Mouse (Mus musculus): Measurements from ENCODE around the gene Cep135.

Cep135 gene

DNA sequence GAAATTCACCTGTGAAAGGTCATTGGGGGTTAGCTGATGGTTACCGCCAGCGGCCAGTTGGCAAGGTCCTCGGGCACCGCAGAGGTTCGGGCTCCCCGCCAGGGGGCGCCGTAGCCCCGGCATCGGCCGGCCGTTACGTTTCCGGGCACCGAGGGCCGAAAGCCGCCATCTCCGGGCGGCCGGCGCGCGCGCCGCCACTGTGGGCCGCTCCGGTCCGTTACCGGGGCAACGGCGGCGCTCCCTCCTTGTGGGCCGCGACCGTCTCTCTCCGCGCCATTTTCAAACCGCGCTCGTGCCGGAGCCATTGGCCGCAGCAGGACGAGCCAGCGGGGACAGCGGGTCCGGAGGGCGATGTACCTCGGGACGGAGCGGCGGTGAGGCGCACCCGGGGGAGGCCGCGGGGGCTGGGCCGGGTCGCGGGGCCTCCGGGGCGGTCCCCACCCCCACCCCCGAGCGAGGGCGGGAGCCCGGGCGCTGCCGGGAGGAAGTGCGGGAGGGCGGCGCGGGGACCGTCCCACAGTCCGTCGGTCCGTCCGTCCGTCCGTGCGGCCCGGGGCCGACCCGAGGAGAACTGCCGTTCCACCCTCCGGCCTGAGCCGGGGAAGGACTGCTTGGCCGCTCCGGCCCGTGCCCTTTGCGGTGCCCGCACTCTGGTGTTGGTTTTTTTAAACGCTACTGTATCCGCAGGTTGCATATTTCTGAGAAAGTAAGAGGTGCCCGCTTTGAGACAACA lies at the start of gene Cep135:
Cep135 (plus strand) TSS at position 148 of the 733 bp plus-strand sequence.
- in situ Hi-C loops (cut with MboI; ENCODE audit: low pct_unique_long_range_greater_than_20kb in 1 of 2, low sequenced_read_pairs in 2 of 2, unreplicated experiment in 1 of 2): loop anchor here in 1 of 2 experiments (25.0 kb wide), 1 partner anchor 249 kb away; no protein-coding TSS in a partner anchor

DNA sequence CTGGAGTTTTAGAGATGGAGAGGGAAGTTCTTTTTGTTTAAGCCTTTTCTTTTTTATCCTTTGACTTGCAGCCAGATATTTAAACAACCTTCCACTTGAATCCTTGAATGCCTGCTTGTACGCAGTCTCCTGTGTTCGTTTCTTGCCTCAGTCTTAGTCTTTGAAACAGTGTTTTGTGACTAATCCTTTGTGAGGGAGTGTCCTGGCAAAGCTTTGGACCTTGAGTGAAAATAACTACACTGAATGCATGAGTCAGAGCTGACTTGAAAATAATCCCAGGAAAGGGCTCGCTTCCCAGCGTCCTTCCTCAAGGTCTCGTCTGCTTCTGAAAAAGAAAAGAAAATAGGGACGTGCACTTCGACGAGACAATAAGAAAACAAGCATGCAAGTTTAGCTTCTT lies 48.3 kb upstream of the Cep135 start:
- in situ Hi-C loops (cut with MboI; ENCODE audit: low pct_unique_long_range_greater_than_20kb in 1 of 2, low sequenced_read_pairs in 2 of 2, unreplicated experiment in 1 of 2): no loop called here

DNA sequence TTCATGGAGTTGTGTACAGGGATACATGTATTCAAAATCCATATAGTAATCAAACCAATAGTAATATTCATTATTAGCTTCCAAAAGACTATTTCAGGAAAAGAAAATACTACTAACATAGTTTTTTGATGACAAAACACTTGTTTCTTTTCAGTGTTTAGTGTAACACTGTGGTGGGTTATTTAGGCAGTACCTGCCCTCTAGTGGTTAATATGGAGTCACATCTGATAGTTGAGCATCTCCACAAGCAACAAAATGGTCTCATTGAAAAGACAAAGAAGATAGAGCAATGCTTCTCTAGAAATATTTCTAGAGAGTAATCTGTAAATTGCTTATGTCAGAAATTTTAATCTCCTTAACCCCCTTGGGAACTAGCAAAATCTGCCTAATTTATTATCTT lies 47.7 kb upstream of the Cep135 start:
- in situ Hi-C loops (cut with MboI; ENCODE audit: low pct_unique_long_range_greater_than_20kb in 1 of 2, low sequenced_read_pairs in 2 of 2, unreplicated experiment in 1 of 2): no loop called here

DNA sequence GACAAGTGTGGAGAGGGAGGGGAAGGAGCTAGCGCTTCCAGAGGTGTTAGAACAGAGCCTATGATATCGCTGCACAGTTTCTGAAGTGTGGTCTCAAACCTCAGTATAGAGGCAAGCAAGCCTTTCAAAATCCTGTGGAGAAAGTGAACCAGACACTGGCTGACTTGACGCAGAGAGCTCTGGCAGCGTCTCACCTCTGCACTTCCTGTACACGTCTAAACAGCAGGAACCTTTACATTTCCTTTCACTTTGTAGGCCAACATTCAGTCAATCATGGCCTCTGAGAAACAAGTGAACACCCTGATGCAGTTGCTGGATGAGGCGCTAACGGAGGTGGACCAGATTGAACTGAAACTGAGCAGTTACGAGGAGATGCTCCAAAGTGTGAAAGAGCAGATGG lies 45.3 kb upstream of the Cep135 start:
- in situ Hi-C loops (cut with MboI; ENCODE audit: low pct_unique_long_range_greater_than_20kb in 1 of 2, low sequenced_read_pairs in 2 of 2, unreplicated experiment in 1 of 2): no loop called here

DNA sequence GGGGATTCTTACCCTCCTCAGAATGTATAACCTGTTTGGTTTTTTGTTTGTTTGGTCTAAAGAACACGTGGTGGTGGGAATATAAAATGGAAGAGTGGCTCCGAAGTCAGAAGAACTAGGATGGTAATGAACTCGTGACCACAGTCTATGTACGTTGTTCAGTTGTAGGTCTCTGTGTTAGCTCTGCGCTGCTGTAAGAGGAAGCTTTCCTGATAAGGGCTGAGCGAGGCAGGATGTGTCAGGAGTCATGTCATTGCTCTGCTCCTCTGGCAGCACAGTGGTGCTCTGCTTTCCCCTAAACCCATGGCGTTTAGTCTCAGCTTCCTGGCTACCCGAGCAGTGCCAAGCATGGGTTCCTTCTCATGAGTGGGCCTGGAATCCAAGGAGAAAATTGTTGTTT lies 38.1 kb upstream of the Cep135 start:
- in situ Hi-C loops (cut with MboI; ENCODE audit: low pct_unique_long_range_greater_than_20kb in 1 of 2, low sequenced_read_pairs in 2 of 2, unreplicated experiment in 1 of 2): no loop called here

DNA sequence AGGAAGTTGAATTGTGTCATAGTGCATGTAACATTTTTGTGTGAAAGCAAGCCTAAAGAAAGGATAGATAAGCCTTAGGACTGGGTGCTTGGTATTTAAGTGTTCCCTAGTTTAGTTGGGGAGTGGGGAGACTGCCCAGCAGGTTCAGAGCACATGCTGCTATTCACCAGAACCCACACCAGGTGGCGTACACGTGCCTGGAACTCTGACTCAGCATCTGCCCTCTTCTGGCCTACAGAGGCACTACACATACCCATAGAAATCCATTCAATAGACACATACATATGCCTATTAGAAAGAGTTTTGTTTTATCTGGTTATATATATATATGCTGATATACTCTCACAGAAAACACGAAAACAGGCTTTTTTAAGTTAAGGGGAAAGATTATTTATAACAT lies 23.2 kb upstream of the Cep135 start:
- in situ Hi-C loops (cut with MboI; ENCODE audit: low pct_unique_long_range_greater_than_20kb in 1 of 2, low sequenced_read_pairs in 2 of 2, unreplicated experiment in 1 of 2): no loop called here

DNA sequence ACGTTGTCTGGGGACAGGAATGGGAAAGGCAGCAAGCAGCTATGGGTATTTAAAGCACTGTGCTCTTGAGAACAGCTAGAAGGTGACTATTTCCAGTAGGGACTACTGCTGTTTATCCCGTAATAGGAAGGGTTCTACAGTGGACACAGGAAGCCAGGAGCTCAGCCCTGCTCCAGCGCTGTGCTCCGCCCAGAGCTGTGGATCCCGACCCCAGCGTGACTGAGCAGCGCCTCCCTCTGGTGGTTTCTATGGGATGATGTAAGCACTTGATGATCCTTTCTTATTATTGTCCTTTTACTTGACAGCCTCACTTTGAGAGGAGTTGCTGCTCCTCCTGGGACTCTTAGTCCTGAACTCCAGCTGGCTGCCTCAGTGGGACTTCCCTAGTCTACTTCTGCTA lies 14.2 kb upstream of the Cep135 start:
- in situ Hi-C loops (cut with MboI; ENCODE audit: low pct_unique_long_range_greater_than_20kb in 1 of 2, low sequenced_read_pairs in 2 of 2, unreplicated experiment in 1 of 2): no loop called here

DNA sequence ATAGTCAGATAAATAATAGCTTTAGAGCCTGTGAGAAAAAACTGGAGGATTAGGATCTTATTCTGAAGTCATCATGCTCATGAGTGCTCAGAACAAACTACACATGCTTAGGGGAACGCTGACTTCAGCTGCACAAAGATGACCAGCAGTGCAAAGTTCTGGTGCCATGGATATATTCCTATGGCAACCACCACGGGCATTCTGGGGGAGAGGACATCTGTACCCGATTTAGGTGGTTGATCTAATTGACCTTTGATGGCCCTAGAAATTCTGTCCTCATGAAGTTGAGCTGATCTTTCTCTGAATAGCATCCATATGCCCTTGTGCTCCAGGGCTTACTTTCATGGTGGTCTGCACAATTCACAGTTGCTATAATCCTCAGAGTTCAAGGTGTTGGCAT lies 11.5 kb upstream of the Cep135 start:
- in situ Hi-C loops (cut with MboI; ENCODE audit: low pct_unique_long_range_greater_than_20kb in 1 of 2, low sequenced_read_pairs in 2 of 2, unreplicated experiment in 1 of 2): loop anchor here in 1 of 2 experiments (25.0 kb wide), 1 partner anchor 260 kb away; no protein-coding TSS in a partner anchor

DNA sequence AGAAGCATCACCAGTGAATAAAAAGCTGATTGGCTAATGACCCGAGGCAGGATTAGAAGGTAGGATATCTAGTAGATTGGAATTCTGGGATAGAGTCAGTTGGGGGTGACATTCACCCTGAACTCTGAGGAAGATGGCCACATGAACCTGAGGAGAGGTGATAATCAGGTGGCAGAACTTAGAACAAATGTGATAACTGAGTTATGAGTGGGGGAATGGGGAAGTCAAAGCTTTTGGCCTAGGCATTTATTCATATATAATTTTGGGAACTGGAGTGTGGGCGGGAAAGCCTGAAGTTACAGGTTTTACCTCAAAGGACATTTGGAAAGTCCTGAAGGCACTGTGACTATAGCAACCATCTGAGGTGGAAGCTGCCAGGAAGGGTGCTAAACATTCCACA lies 3.1 kb upstream of the Cep135 start:
- in situ Hi-C loops (cut with MboI; ENCODE audit: low pct_unique_long_range_greater_than_20kb in 1 of 2, low sequenced_read_pairs in 2 of 2, unreplicated experiment in 1 of 2): loop anchor here in 1 of 2 experiments (25.0 kb wide), 1 partner anchor 252 kb away; no protein-coding TSS in a partner anchor

DNA sequence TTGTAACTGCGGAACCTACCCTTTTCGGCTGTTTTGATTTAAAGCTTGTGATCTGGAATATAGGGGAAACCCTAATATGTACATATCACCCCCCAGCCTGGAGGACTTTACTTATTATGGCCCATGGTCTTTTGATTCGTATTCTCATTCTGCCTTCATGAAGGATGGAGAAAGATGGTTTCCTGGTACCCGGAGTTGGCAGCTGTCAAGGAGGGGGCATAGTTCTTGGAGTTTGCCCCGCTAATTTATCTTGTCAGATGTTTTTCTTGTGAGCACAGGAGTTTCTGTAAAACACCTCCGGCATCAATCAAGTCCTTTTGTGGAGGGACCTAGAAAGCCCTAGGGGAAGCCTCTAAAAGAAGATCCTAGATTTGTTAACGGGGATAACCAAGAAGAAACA lies 813 bp downstream of the Cep135 start:
- in situ Hi-C loops (cut with MboI; ENCODE audit: low pct_unique_long_range_greater_than_20kb in 1 of 2, low sequenced_read_pairs in 2 of 2, unreplicated experiment in 1 of 2): loop anchor here in 1 of 2 experiments (25.0 kb wide), 1 partner anchor 248 kb away; no protein-coding TSS in a partner anchor

DNA sequence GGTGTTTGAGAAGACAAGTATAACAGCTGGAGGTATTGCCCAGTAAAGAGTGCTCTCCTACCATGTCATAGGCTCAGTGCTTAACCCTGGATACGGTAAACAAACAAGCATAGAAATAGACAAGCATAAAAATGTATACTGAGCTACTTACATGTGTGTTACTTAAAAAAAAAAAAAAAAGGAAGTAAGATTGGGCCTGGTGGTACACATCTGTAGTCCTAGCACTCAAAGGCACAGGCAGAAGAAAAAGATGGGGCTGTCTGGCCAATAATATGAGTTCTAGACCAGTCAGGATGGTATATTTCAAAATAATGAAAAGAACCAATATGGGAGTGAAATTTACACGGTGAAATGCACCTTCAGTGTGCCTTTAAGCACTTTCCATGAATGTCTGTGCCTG lies 1.5 kb downstream of the Cep135 start:
- in situ Hi-C loops (cut with MboI; ENCODE audit: low pct_unique_long_range_greater_than_20kb in 1 of 2, low sequenced_read_pairs in 2 of 2, unreplicated experiment in 1 of 2): loop anchor here in 1 of 2 experiments (25.0 kb wide), 1 partner anchor 247 kb away; no protein-coding TSS in a partner anchor

DNA sequence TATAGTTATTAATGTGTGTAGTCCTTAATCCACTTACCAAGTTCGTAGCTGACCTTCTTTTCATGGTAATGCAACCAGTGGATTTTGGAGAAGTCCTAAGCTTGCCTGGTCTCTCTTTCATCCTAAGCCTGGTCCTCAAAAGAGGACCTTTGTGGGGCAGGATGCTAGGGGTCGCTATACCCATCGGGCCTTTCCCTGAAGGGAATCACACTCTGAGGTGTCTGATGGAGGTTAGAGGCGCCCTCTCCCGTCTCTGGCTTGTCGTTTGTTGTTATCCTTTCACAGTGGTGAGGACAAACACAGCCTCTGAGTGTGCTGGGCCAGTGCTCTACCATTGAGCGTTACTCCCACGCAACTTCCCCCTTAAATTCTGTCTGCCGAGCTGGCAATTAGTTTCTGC lies 3.4 kb downstream of the Cep135 start:
- in situ Hi-C loops (cut with MboI; ENCODE audit: low pct_unique_long_range_greater_than_20kb in 1 of 2, low sequenced_read_pairs in 2 of 2, unreplicated experiment in 1 of 2): loop anchor here in 1 of 2 experiments (25.0 kb wide), 1 partner anchor 245 kb away; no protein-coding TSS in a partner anchor

DNA sequence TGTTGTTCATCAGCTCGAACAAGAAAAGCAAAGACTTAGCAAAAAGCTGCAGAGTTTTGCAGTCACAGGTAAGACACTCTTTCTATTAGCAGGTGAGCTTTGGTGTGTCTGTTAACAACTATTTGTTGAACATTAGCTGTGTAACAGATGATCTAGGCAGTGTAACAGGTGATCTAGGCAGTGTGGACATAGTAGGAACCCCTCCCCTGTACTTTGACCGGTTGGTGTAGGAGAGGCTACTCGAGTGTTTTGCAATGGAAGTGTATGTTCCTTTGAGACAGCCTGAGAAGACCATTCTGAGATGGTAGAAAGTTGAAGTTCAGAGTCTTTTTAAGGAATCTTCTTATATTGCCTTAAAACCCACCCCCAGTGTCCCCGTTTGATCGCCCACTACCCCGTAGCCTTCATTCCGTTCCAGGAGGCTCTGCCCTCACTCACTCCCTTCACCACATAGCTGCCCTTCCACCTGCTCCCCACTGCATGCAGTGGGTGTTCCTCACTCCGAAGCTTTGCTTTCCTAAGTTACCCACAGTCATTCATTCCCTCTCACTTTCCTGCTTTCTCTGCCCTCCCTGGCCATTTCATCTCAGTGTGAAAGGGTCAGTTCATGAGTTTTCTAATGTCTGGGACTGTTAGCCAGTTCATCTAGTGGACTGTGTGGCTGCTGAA lies 21.3 kb downstream of the Cep135 start:
- in situ Hi-C loops (cut with MboI; ENCODE audit: low pct_unique_long_range_greater_than_20kb in 1 of 2, low sequenced_read_pairs in 2 of 2, unreplicated experiment in 1 of 2): loop anchor here in 1 of 2 experiments (25.0 kb wide), 1 partner anchor 102 kb away; no protein-coding TSS in a partner anchor

DNA sequence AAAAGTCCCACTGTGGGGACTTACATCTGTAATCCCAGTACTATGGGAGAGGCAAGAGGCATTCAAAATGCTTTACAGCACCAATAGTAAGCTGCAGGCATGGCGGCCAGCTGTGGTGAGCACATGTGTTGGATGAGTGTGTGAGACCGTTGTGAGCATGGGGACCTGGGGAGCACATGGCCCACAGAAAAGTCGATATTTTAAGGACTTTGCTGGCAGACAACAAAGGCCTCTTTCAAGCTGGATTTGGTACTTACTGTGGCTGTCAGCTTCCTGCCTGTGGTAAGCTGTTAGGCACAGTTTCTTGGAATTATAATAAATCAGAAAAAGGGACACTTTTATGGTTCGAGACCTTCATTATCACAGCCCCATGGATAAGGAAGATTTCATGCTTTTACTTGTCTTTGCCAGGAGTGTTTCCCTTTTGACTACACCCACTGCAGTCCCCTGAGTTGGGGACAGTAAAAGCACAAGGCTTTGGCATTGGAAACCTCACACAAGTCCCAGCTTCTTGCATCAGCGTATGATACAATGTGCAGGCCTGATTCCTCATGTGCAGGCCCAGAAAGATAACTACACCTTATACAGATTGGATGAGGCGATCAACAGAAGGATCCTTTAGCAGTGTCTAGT lies 24.5 kb downstream of the Cep135 start:
- in situ Hi-C loops (cut with MboI; ENCODE audit: low pct_unique_long_range_greater_than_20kb in 1 of 2, low sequenced_read_pairs in 2 of 2, unreplicated experiment in 1 of 2): loop anchor here in 1 of 2 experiments (25.0 kb wide), 1 partner anchor 99 kb away; no protein-coding TSS in a partner anchor

DNA sequence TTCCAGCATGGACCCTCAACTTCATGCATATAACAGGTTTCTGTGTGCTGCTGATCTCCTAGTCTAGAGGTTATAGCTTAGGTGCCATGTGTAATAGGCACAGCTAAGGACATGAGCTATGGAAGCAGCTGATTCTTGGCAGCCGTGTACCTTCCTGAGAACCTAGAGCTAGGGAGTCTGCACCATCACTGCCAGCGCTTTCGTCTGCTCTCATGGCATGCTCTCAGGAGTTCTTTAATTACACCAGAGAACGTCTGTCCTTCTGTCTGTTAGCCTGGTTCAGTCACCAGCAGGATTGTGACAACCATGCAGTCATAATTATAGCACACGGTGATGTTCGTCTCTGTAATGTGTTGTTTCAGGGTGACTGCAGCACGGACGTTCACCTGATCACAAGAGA lies 26.8 kb downstream of the Cep135 start:
- in situ Hi-C loops (cut with MboI; ENCODE audit: low pct_unique_long_range_greater_than_20kb in 1 of 2, low sequenced_read_pairs in 2 of 2, unreplicated experiment in 1 of 2): loop anchor here in 1 of 2 experiments (25.0 kb wide), 1 partner anchor 97 kb away; no protein-coding TSS in a partner anchor

DNA sequence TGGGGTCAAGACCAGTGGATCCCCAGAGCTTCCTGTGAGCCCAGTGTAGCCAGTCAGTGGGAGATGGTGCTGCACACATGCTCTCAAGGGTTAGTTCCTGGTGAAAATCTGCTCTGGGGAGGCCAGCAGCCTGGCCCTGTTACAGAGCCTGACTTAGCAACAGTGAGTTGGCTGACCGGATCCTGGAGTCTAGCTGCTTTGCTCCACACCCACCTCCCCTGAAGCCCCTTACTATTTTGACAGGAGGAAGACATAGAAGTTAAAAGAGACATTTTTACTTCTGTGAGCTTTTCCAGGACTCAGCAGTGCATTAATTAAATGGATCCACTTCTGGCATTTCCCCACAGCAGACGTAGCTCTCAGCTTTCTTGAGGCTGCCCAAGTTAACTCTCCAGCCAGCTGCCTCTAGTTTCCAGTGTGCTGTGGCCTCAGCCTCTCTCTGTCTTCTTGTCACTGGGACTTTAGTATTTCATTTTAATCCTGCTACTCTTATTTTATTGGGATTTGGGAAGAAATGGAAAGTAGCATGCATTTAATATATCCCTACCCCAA lies 27.8 kb downstream of the Cep135 start:
- in situ Hi-C loops (cut with MboI; ENCODE audit: low pct_unique_long_range_greater_than_20kb in 1 of 2, low sequenced_read_pairs in 2 of 2, unreplicated experiment in 1 of 2): loop anchor here in 1 of 2 experiments (25.0 kb wide), 1 partner anchor 96 kb away; no protein-coding TSS in a partner anchor

DNA sequence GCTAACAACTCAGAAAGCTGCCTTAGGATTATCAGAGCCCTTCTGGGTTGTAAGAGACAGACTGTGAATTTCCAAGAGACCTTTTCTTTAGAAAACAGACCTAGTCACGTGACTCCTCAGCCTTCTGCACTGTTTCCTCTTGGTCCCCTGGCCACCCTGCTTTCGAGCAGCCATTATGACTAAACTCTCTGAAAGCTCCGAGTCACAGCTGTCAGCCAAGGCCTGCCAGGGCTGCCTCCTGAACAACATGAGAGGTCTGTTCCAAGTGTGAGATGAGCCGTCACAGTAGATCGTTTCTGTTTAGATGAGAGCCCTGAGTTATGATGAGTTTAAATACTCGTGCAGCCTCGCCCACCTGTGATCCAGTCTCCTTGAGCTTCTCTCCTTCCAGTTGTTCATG lies 30.3 kb downstream of the Cep135 start:
- in situ Hi-C loops (cut with MboI; ENCODE audit: low pct_unique_long_range_greater_than_20kb in 1 of 2, low sequenced_read_pairs in 2 of 2, unreplicated experiment in 1 of 2): loop anchor here in 1 of 2 experiments (25.0 kb wide), 1 partner anchor 94 kb away; no protein-coding TSS in a partner anchor

DNA sequence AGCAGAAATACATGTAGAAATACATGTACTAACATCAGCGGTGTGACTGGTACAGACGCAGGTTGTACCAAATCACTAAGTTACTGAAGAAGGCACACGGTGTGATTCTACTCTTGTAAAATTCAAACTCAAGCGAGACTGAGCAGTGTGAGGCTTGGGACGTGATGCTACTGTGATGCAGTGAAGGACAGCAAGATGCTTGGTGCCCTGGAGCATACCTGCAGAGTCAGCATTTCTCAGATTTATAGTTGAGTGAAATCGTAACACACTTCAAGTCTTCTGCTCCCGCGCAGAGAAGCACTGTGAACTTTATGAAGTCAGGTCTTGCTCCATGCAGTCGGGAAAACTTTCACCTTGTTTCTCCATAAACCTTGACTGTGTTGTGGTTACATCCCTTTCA lies 35.3 kb downstream of the Cep135 start:
- in situ Hi-C loops (cut with MboI; ENCODE audit: low pct_unique_long_range_greater_than_20kb in 1 of 2, low sequenced_read_pairs in 2 of 2, unreplicated experiment in 1 of 2): loop anchor here in 1 of 2 experiments (25.0 kb wide), 1 partner anchor 89 kb away; no protein-coding TSS in a partner anchor

Data from mouse embryonic stem cell (cell line).